Mouse (Mus musculus) urinary bladder, postnatal 25 days (tissue): ENCODE results near the gene Snx3.

Experiments
- DNase-seq: peaks from one replicate; pipeline ENCODE4 v3.0.0; 2022; ENCODE audit warnings: low spot score

Gene Snx3

GRCm38 (mm10) chr10:42510141-42510540 lies 8.3 kb downstream of the Snx3 start:
- DNase-seq, result no peak

DNA sequence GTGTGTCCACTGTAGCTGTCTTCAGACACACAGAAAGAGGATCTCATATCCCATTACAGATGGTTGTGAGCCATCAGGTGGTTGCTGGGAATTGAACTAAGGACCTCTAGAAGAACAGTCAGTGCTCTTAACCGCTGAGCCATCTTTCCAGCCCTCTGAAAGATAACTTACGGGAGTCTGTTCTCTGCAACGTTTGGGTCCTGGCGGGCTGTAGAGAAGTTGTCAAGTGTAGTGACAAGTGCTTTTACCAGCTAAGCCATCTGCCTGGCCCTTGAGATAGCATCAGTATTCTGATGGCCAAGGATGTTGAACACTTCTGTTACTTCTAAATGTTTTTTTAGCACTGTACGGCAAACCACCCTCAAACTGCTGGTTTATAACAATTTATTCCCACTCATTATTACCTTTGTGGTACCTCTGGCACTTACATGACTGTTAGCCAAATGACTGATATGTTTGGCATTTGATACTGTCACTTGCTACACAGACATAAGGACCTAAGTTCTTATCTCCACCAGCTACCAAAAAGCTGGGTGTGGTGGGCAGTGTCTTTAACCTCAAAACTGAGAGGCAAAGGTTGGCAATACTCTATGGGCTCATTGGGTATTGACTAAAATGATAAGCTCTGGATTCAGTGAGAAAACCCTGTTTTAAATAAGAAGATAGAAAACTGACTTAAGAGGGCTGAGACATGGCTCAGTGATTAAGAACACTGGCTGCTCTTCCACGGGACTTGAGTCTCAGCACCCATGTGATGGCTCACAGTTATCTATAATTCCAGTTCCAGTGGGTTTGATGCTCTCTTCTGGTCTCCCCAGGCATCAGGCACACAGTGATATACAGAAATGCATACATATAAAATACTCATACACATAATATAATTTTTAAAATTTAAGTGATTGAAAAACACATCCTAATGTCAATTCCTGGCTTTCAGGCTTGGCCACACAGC lies 9.6 kb downstream of the Snx3 start:
- DNase-seq, result no peak

GRCm38 (mm10) chr10:42514125-42514524 lies 12.3 kb downstream of the Snx3 start:
- no peak for DNase-seq

- DNase-seq, result no peak
Measured at GRCm38 (mm10) chr10:42518363-42518762, 16.5 kb downstream of the Snx3 start.

GRCm38 (mm10) chr10:42521315-42521981 lies 19.6 kb downstream of the Snx3 start:
- DNase-seq, result no peak

GRCm38 (mm10) chr10:42522912-42523311 lies 21.1 kb downstream of the Snx3 start:
- DNase-seq, result no peak

- no peak for DNase-seq
Measured at GRCm38 (mm10) chr10:42523556-42524162, 21.8 kb downstream of the Snx3 start.

GRCm38 (mm10) chr10:42525682-42526081 lies 23.9 kb downstream of the Snx3 start:
- DNase-seq, result no peak

DNA sequence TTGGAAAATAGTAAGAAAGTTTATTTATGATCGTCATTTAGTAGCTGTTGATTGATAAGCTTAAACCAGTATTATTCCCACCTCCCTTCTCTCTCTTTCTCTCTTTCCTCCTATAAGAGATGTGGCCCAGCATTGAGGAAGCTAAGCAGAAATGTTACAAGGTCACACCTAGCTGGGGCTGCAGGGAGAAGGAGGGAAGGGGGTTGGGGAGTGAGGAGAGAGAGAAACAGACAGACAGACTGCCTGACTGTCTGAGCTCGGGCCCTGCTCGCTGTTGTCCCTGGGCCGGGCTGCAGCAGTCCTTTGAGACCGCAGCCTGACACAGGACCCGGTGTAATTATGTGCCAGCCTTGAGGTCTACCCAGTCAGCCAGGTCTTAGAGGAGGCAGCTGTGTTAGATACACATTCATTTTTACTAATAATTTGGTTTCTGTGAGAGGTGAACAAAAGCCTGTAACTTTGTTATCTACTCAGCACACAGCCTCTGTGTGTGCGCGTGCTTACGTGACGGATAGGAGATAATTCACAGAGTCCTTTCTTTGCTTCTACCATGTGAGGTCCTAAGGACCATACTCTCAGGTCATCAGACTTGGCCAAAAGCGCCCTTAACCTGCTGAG lies 32.1 kb downstream of the Snx3 start:
- DNase-seq, result no peak

- DNase-seq, result no peak
Measured at GRCm38 (mm10) chr10:42537571-42538316, 35.9 kb downstream of the Snx3 start.

DNA sequence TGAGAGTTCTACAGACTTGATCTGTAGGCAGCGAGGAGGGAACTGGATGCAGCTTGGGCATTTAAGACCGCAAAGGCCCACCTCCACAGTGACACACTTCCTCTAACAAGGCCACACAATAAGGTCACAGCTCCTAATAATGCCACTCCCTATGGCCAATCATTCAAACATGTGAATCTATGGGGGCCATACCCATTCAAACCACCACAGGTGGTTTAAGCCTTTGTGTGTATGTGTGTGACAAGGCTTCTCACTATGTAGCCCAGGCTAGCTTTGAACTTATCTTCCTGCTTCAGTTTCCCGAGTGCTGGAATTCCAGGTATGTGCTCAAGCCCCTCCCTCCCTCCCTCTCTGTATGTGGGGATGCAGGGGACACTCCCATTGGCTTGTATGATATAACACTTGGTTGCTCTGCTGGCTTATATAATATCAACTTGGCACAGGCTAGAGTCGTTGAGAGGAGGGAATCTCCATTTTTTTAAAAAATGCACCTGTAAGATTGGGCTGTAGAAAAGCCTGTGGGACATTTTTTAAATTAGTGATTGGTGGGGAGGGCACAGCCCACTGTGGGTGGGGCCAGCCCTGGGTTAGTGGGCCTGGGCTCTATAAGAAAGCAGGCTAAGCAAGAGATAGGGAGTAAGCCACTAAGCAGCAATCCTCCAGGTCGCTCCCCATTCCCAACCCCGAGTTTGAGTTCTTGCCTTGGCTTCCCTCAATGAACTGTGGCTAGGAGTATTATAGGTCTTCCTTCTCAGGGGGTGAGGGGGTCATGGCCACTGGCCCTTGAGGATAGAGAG lies 44.1 kb downstream of the Snx3 start:
- DNase-seq, result no peak

DNA sequence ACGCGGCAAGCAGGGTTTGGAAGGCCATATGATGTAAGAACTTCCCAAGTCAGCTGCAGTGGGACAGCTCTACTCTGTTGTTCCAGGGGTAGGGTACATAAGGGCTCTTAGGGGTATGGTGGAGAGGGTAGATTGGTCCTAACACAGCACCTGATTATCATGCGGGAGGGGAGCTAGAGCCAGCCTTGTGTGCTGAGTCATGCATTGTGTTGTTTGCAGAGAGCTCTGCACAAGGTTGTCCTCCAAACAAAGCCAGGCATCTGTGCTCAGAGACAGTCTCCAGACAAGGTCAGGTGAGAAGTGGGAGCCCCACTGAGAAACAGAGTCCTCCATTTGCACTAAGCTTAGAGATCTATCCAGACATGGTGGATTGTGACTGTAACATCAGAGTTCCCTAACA lies 44.7 kb downstream of the Snx3 start:
- DNase-seq, result no peak

- no peak for DNase-seq
Measured at GRCm38 (mm10) chr10:42559581-42560200, 57.9 kb downstream of the Snx3 start.

DNA sequence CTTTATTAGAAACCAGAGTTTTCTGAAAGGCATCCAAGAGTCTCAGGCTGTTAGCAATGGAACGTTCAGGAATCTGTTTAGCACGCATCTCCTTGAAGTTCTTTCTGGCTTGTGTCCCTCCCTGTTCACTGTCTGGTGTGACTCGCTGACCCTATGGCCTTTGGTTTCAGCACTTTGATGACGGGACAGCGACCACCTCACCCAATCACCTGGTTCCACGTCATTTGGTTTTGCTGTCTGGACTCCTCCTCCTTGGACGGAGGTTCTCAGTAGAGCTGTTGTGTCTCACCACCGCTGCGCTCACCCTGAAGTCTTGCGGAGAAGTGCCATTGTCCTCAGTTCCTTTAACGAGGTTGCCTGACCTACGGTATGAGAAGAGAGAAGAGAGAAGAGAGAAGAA lies 60.4 kb downstream of the Snx3 start:
- DNase-seq, result no peak

- DNase-seq, result no peak
Measured at GRCm38 (mm10) chr10:42572567-42572966, 70.7 kb downstream of the Snx3 start.

- DNase-seq, result no peak
Measured at GRCm38 (mm10) chr10:42572971-42573370, 71.1 kb downstream of the Snx3 start.

DNA sequence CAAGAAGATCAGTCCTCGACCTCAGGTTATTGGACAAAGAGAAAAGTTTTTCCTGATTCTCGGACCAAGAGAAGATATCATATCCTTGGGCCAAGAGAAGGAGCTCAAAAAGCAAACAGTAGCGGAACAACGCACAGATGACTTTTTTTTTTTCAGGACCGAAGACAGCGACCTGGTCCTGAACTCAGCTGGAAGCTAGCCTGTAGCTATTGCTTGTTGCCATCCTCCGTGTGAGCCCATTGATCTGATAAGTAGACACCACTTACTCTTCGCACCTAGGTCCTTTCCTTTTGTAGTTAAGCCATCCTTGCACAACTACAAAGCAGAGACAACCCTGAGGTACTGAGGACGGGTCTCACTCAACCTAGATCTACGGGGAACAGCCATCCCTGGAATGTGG lies 72.8 kb downstream of the Snx3 start:
- no peak for DNase-seq

- DNase-seq, result no peak
Measured at GRCm38 (mm10) chr10:42577525-42578280, 75.9 kb downstream of the Snx3 start.

DNA sequence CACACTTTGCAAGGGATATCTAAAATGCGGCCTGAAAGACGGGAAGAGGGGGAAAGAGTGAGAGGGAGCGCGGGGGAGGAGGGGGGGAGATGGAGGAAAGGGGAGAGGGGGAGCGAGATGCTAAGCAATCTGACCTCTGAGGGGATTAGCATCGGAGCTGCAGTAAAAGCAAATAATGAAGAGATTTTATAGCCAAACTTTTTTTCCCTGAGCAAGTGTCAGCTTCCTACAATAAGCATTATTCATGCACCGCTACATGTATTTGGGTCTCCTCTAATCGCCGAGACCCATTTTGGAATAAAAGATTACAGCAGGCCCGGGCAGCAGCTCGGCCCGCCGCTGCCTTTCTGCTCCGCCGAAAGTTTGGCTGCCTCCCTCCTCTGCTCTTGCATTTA lies 76.4 kb downstream of the Snx3 start:
- no peak for DNase-seq
